Mouse (Mus musculus): ENCODE data around the gene Rab3ip. TPM values are rescaled to one million over a fixed set of nuclear protein-coding genes. Genes with fewer than 3 reads are reported as not detected.

The Rab3ip gene
- polyA plus RNA-seq, 1 experiment = 35.2 TPM

DNA sequence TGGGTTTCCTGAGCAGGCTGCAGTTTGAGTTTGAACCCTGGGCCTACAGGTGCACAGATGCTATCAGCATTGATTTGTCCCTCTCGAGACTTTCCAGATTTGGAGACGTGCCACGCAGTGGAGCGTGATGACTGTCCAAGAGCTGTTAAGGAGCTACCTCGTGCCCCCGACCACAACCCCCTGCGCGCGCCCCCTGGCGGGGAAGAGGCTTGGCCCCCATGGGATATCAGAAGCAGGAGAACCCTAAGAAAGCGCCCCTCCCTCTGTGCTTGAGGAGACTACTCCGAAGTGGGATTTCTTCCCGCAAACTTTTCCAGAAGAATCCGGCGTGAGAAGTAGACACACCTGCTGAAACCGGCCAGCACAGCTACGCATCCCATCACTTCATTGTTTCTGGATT is 12.2 kb upstream of the Rab3ip start:
- DNase-seq (ENCODE audit: extremely low spot score in 1 of 2, low spot score in 1 of 2) = no peak

DNA sequence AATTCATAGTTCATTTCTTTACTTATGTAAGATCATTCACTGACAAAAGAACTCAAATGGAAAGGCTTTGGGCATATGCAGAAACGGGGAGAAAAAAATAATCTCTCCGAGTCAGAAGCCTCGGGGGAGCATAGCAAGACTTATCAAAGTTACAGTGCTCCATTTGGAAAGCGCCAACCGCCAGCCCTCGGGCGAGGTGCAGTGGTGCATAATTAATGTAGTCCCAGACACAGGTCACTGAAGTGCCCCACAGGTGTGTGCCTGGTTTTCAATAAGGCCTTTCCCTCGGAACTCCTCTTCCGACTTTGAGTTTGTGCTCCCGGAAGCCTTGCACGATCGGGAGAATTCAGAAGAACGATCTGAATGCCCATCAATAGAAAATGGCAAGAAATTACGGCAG is 11.6 kb upstream of the Rab3ip start:
- DNase-seq (ENCODE audit: extremely low spot score in 1 of 2, low spot score in 1 of 2) = no peak

- no peak for DNase-seq (ENCODE audit: extremely low spot score in 1 of 2, low spot score in 1 of 2)
Measured at GRCm38 (mm10) chr10:116957867-116958551, 7.4 kb upstream of the Rab3ip start.

DNA sequence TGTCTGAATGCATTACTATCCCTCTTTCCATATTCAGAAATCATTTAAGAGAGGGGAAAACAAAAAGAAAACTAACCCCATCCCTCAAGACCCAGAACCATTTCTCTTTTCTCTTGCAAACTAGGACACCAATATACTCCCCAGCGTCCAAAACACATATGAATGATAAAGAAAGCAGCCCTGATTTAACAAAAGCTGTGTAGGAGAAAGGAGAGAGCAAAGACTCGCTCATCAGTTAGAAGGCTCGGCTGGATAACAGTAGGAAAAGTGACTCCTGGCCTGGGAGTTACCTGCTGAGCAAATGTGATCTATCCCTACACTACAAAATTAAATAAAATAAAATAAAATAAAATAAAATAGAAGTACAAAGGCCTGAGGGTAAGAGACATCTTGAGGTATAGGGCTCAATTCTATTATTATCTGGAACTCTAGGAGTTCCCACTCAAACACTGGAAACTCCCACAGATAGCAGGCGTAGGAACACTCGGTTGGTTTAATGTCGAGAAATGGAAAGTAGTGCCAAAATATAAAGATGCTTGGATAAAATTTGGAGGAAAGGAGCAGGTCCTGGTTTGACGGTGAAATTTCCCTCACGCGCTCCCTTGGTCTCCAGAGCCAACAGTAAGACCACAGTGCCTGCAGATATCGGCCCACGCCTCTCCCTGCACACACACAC is 6.1 kb upstream of the Rab3ip start:
- DNase-seq (ENCODE audit: extremely low spot score in 1 of 2, low spot score in 1 of 2) = peak in 1 of 2 experiments; percentile 32

- no peak for DNase-seq (ENCODE audit: extremely low spot score in 1 of 2, low spot score in 1 of 2)
Measured at GRCm38 (mm10) chr10:116955191-116955590, 4.6 kb upstream of the Rab3ip start.

DNA sequence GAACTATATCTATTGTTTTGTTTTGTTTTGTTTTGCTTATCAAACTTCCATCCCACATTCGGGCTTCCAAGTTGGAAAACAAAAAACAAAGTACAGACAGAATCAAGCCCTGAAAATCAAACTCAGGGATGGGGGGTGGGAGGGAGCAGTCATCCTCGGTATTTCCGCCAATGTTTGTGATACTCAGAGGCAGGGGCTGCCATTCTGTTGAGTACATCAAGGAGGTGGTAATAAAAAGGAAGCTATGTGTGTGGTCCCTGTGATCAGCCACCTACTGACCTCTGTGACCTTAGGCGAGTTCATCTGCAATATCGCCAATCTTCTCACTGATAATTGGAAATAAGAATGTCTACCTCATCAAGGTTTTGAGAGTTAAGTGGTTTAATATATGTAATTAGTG is 317 bp upstream of the Rab3ip start:
- no peak for DNase-seq (ENCODE audit: extremely low spot score in 1 of 2, low spot score in 1 of 2)

DNA sequence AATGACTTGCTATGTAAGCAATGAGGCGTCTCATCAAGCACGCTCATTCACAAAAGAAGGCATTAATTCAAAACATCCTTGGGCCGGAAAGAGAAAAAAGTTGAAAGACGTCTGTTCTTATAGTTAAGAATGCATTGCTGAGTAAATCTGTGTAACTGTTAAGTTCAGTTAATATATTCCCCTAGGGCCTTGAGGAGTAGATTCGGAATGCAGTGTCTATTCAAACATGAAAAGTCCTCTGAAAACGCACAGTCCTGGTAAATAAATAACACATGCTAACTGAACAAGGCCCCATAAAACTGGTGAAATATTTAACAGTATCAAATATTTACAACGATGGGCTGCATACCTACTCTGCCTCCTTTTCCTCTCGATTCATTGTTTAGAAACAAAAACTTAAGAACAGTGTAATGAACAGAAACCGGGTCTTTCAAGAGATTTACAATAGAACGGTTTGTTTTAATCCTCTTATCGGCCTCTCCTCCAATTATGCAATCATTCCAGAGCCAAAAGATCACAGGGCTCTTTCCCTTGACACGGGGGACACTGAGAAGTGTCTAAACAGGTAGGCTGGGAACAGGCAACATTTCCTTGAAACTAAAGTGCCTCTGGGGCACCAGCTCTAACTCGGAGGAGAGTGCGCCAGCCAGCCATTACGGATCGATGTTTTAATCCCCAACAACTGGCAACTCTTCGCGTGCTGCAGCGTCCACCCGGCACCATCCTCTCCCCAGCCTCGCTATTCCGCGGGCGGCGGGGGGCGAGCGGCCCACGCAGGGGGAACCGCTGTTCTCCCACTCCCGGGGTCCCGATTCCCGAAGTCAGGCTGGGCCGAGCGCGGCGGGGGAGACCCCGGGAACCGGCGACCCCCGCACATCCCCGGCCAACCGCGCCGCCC is 1.2 kb downstream of the Rab3ip start:
- no peak for DNase-seq (ENCODE audit: extremely low spot score in 1 of 2, low spot score in 1 of 2)

GRCm38 (mm10) chr10:116948414-116948813 is 2.2 kb downstream of the Rab3ip start:
- no peak for DNase-seq (ENCODE audit: extremely low spot score in 1 of 2, low spot score in 1 of 2)

GRCm38 (mm10) chr10:116944940-116945339 is 5.6 kb downstream of the Rab3ip start:
- DNase-seq (ENCODE audit: extremely low spot score in 1 of 2, low spot score in 1 of 2) = no peak

- DNase-seq (ENCODE audit: extremely low spot score in 1 of 2, low spot score in 1 of 2) = no peak
Measured at GRCm38 (mm10) chr10:116944144-116944543, 6.4 kb downstream of the Rab3ip start.

- no peak for DNase-seq (ENCODE audit: extremely low spot score in 1 of 2, low spot score in 1 of 2)
Measured at GRCm38 (mm10) chr10:116943025-116943424, 7.5 kb downstream of the Rab3ip start.

GRCm38 (mm10) chr10:116935028-116935427 is 15.5 kb downstream of the Rab3ip start:
- DNase-seq (ENCODE audit: extremely low spot score in 1 of 2, low spot score in 1 of 2) = no peak

- no peak for DNase-seq (ENCODE audit: extremely low spot score in 1 of 2, low spot score in 1 of 2)
Measured at GRCm38 (mm10) chr10:116933794-116934193, 16.8 kb downstream of the Rab3ip start.

DNA sequence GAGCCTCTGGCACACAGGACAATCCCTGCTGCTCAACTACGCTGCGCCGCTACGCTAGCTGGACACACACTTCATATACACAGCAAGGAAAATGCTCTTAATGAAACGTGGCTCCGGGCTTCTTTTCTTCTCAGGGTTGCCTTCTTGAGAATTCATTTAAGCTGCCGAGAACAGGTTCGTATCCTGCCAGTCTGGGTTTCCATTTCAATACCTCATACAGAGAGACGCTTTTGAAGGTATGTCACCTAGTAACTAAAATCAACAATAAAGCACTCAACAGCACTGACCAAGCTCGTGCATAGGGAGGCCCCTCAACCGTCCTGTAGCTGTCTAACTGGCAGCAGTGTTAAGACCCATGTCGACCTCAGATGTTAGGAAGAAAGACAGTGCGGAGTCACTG is 18.2 kb downstream of the Rab3ip start:
- no peak for DNase-seq (ENCODE audit: extremely low spot score in 1 of 2, low spot score in 1 of 2)

GRCm38 (mm10) chr10:116931497-116932179 is 18.9 kb downstream of the Rab3ip start:
- DNase-seq (ENCODE audit: extremely low spot score in 1 of 2, low spot score in 1 of 2) = peak in 1 of 2 experiments; percentile 53

DNA sequence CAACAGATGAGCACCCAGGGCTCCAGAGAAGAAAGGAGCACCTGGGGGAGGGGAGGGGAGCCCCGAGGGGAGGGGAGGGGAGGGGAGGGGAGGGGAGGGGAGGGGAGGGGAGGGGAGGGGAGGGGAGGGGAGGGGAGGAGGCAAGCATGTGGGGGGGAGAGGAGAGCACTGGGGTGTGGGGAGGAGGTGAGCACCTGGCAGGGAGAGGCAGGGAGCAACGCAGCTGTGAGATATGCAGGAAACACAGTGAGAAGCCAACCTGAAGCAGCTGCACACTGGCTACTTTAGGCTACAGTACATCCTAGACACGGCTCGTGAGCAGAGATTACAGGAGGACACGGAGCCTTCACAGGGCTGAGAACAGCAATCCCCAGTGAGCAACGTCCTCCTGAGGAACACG is 19.6 kb downstream of the Rab3ip start:
- no peak for DNase-seq (ENCODE audit: extremely low spot score in 1 of 2, low spot score in 1 of 2)

GRCm38 (mm10) chr10:116930506-116930905 is 20.1 kb downstream of the Rab3ip start:
- DNase-seq (ENCODE audit: extremely low spot score in 1 of 2, low spot score in 1 of 2) = no peak

DNA sequence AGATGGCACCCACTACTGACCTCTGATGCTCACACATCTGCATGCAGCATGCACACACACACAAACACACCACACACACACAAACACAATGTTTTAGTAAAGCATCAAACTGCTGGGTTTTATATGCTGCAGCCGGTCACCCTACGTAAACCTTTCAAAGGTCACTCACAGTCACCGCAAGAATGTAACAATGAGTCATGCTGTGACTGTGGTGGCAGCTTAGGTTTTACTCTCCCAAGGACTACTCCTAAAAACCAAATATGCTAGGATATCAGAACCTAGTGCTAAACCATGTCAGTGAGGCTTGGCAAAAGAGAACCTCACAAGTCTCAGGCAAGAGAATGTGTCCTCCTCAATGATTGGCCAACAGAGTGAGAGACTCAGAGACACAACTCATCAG is 21.7 kb downstream of the Rab3ip start:
- no peak for DNase-seq (ENCODE audit: extremely low spot score in 1 of 2, low spot score in 1 of 2)

- DNase-seq (ENCODE audit: extremely low spot score in 1 of 2, low spot score in 1 of 2) = no peak
Measured at GRCm38 (mm10) chr10:116926428-116927113, 24.0 kb downstream of the Rab3ip start.

Data from frontal cortex, adult 2 months (tissue).